Mouse (Mus musculus): Measurements from ENCODE around the gene Sgpp2. TPM values are rescaled to one million over a fixed set of nuclear protein-coding genes. Genes with fewer than 3 reads are reported as not detected.

Sgpp2 gene
- not detected in 2 replicates for total RNA-seq (2023)

DNA sequence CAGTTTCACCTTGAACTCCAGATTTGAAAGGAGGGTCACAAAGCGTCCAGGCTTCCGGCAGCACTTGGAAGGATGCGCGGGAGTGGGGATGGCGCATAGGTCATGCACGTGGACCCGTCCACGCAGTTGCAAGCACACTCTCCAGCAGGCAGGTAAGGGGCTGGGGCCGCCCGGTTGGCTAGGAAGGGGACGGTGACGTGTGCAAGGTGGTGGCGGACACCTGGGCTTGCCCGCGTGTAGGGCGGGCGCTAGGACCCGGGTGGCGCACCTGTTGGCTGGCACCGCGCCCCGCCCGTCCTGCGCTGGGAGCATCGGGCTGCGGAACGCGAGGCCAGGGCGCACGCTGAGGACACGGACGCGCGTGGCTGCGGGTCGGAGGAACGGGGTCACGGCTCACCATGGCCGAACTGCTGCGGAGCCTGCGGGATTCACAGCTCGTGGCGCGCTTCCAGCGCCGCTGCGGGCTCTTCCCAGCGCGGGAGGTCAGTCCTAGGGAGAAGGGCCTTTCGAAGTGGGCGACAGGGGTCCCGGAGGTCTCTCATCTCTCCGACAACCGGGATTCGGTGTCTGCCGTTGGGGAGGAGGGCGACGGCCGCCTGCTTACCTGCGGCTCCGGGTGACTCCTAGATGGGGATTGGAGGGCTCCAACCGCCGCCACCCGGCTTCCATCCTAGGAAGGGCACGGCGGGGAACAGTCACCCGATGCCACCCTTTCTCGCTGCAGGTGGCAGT lies at the start of gene Sgpp2:
TSS of gene Sgpp2 (plus strand) at position 325 of the 732 bp plus-strand sequence.

Other genes starting within 250 kb of the Sgpp2 start
- gene Pax3, start 113.2 kb upstream of the Sgpp2 start, total RNA-seq (2023) = not detected in 2 replicates
- gene Farsb, start 178.6 kb downstream of the Sgpp2 start, total RNA-seq (2023) = 8.8 and 9.0 TPM in 2 replicates
- gene Mogat1, start 200.6 kb downstream of the Sgpp2 start, total RNA-seq (2023) = not detected in 2 replicates
- gene BC035947, start 201.8 kb downstream of the Sgpp2 start, total RNA-seq (2023) = not detected in 2 replicates

Measured in neutrophil, adult 65 days (primary cell).